Mouse (Mus musculus): Measurements from ENCODE around the gene Ppp1r12b. TPM values are rescaled to one million over a fixed set of nuclear protein-coding genes. Genes with fewer than 3 reads are reported as not detected.

The Ppp1r12b gene
- polyA plus RNA-seq, 1 experiment from 2014 or later: 7.6 TPM

DNA sequence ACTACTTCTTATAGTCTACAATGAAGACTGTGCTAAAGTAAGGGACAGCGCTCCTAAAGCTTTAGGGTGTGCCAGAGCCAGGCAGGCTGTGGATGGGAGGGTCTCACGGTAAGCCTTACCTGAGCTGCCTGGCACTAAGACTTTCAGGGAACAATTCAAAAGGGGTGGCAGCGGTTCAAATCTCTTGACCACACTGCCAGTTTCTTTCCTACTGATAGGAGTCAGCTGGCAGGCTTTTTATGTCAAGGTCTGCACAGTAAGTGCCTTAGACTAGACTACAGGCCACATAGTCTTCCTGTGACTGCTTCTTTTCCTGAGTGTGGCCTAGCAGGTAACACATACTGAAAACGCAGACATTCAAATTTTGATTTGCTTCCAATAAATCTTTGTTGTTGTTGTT lies 192.5 kb downstream of the Ppp1r12b start:
- Histone ChIP-seq H3K4me3 (ENCODE audit: low read length) (no peak overlapping the region), H3K9ac (ENCODE audit: low read depth, low read length) (no peak overlapping the region), H3K36me3 (ENCODE audit: control insufficient read depth, insufficient read depth, low read length) (peaks cover 7% of the 10 kb centered on the region; the same call in 1 of the 2 replicates), H3K4me2 (replicated peaks; ENCODE audit: low read depth, low read length) (no peak overlapping the region), H3K27me3 (ENCODE audit: control insufficient read depth, insufficient read depth, low read length) (no peaks in the 10 kb centered on the region), H3K9me3 (ENCODE audit: control insufficient read depth, low read length) (no peaks in the 10 kb centered on the region), H3K27ac (ENCODE audit: low read depth, low read length) (no peak overlapping the region; the same call in 1 of the 2 replicates), H3K4me1 (ENCODE audit: control insufficient read depth, insufficient read depth, low read length) (peaks cover 35% of the 10 kb centered on the region)
- 92% methylated on average over 4 of the region's 4 CpGs for WGBS
- no peak for ATAC-seq (ENCODE audit: low FRiP score, low TSS enrichment)

DNA sequence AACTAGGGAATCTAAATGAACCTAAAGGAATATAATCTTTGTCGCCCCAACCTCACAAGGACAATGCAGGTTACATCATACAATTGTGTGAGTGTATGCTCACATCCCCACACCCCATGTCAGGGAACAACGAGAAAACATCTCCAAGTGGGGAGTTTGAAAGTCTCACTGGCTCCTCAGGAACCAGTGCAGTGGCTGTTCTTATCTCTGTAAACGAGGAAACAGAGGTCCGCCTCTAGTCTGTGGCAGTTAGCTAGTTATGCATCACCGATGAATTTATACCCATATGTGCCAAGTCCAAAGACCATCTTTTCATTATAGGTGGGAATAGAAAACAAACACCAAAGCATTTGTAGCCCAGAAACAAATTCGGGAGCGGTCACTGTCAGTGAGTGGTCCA lies 194.2 kb downstream of the Ppp1r12b start:
- Histone ChIP-seq H3K4me3 (ENCODE audit: low read length) (no peak overlapping the region), H3K4me2 (replicated peaks; ENCODE audit: low read depth, low read length) (no peak overlapping the region), H3K9me3 (ENCODE audit: control insufficient read depth, low read length) (no peaks in the 10 kb centered on the region), H3K4me1 (ENCODE audit: control insufficient read depth, insufficient read depth, low read length) (peaks cover 37% of the 10 kb centered on the region), H3K36me3 (ENCODE audit: control insufficient read depth, insufficient read depth, low read length) (peaks cover 7% of the 10 kb centered on the region; the same call in 1 of the 2 replicates), H3K27ac (ENCODE audit: low read depth, low read length) (no peak overlapping the region), H3K9ac (ENCODE audit: low read depth, low read length) (no peak overlapping the region), H3K27me3 (ENCODE audit: control insufficient read depth, insufficient read depth, low read length) (no peaks in the 10 kb centered on the region)
- WGBS: 90% methylated on average over 7 of the region's 7 CpGs
- ATAC-seq (ENCODE audit: low FRiP score, low TSS enrichment): no peak

DNA sequence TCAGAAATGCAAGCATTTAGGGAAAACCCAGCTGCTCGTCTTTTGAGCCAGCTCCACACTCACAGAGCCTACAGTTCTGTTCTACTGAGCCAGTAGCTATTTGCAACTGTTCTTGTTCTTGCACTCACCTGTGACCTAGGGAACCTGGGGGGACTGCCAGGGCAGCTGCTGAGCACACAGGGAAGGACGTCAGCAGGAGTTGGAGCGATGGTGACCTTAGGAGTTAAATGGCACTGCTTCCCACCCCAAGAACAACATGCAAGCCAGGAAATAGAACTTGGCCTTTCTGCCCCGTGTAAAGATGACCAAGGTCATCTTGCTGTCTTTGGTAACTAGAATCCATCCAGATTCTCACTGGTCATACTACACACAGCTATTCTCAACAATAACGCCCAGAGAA lies 195.1 kb downstream of the Ppp1r12b start:
- Histone ChIP-seq H3K4me1 (ENCODE audit: control insufficient read depth, insufficient read depth, low read length) (peaks cover 42% of the 10 kb centered on the region), H3K4me2 (replicated peaks; ENCODE audit: low read depth, low read length) (no peak overlapping the region), H3K9me3 (ENCODE audit: control insufficient read depth, low read length) (no peaks in the 10 kb centered on the region), H3K4me3 (ENCODE audit: low read length) (no peak overlapping the region), H3K27ac (ENCODE audit: low read depth, low read length) (no peak overlapping the region), H3K9ac (ENCODE audit: low read depth, low read length) (no peak overlapping the region), H3K27me3 (ENCODE audit: control insufficient read depth, insufficient read depth, low read length) (no peaks in the 10 kb centered on the region), H3K36me3 (ENCODE audit: control insufficient read depth, insufficient read depth, low read length) (peaks cover 7% of the 10 kb centered on the region; the same call in 1 of the 2 replicates)
- ATAC-seq (ENCODE audit: low FRiP score, low TSS enrichment): no peak
- 41% methylated on average over 5 of the region's 5 CpGs for WGBS

DNA sequence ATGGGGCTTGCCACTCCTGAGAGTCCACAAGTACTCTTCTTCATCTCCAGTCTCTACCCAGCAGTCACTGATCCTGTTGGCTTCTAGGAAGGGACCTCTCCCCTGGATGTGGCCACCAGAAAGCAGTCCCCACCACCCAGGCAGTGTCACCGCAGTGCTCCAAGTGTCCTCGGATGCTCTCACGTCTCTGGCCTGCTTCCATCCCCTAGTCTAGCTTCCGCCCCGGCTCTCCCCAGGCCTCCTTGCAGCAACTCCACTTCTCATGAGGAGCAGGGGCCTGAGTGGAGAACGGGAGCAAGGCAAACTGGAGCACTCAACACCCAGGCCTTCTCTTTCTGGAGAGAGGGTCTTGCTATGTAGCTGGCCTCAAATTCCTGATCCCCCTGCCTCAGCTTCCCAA lies 196.6 kb downstream of the Ppp1r12b start:
- Histone ChIP-seq H3K9ac (ENCODE audit: low read depth, low read length) (no peak overlapping the region), H3K36me3 (ENCODE audit: control insufficient read depth, insufficient read depth, low read length) (peaks cover 7% of the 10 kb centered on the region; the same call in 1 of the 2 replicates), H3K27me3 (ENCODE audit: control insufficient read depth, insufficient read depth, low read length) (no peaks in the 10 kb centered on the region), H3K4me2 (replicated peaks; ENCODE audit: low read depth, low read length) (no peak overlapping the region), H3K9me3 (ENCODE audit: control insufficient read depth, low read length) (no peaks in the 10 kb centered on the region), H3K27ac (ENCODE audit: low read depth, low read length) (no peak overlapping the region), H3K4me1 (ENCODE audit: control insufficient read depth, insufficient read depth, low read length) (peaks cover 42% of the 10 kb centered on the region), H3K4me3 (ENCODE audit: low read length) (no peak overlapping the region)
- 89% methylated on average over 6 of the region's 6 CpGs for WGBS
- ATAC-seq (ENCODE audit: low FRiP score, low TSS enrichment): no peak

DNA sequence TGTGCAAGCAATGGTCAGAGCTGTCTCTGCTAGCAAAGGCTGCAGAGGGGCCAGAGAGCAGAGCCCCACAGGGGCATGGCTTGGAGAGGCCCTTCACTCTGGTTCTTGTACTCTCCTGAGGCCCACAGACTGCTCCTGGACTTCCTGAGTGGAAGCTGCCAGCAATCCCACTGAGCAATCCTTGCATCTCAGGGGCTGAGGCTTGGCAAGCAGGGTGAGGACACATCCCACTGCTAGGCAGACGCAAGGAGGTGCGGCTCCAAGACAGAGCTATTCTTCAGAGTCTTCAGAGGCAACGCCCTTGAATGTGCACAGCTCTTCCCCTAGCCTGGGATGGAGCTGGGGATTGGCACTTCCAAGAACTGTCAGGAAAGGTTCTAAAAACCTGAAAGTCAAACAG lies 198.5 kb downstream of the Ppp1r12b start:
- no peak for ATAC-seq (ENCODE audit: low FRiP score, low TSS enrichment)
- Histone ChIP-seq H3K4me2 (replicated peaks; ENCODE audit: low read depth, low read length) (no peak overlapping the region), H3K9ac (ENCODE audit: low read depth, low read length) (no peak overlapping the region), H3K27ac (ENCODE audit: low read depth, low read length) (no peak overlapping the region), H3K27me3 (ENCODE audit: control insufficient read depth, insufficient read depth, low read length) (no peaks in the 10 kb centered on the region), H3K36me3 (ENCODE audit: control insufficient read depth, insufficient read depth, low read length) (peaks cover 7% of the 10 kb centered on the region; the same call in 1 of the 2 replicates), H3K4me1 (ENCODE audit: control insufficient read depth, insufficient read depth, low read length) (peaks cover 47% of the 10 kb centered on the region), H3K9me3 (ENCODE audit: control insufficient read depth, low read length) (no peaks in the 10 kb centered on the region), H3K4me3 (ENCODE audit: low read length) (no peak overlapping the region)
- 78% methylated on average over 3 of the region's 3 CpGs for WGBS

DNA sequence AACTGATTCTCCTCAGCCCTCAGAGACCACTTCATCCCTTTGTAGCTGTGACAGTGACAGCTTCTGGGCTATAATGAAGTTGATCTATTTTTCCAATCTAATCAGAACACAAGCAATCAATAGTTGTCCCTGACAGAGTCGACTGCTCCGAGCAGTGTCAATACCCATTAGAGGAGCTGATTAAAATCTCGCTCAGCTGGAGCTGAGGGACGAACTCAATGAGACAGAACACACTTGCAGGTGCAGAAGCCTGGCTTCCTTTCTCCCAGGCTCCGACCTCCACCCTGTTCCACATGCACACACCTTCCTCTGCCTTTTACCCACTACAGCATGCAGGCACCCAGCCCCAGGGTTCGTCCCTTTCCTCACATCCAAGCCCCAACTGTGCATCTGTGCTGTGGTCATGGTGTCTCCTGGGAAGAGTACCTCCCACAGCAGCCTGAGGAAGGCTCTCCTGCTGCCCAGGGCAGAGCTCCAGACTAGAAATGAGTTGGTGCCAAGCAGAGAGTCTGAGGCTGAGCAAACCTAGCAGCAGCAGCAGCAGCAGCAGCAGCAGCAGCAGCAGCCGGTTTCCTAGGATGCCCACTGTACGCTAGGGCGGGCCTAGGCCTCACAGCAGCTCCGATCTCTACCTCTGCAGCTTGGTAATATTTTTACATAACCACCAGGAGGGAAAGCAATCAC lies 199.4 kb downstream of the Ppp1r12b start:
- Histone ChIP-seq H3K36me3 (ENCODE audit: control insufficient read depth, insufficient read depth, low read length) (peaks cover 7% of the 10 kb centered on the region; the same call in 1 of the 2 replicates), H3K9me3 (ENCODE audit: control insufficient read depth, low read length) (no peaks in the 10 kb centered on the region), H3K4me3 (ENCODE audit: low read length) (no peak overlapping the region), H3K27ac (ENCODE audit: low read depth, low read length) (peak overlapping the region; percentile 49; the same call in 1 of the 2 replicates), H3K9ac (ENCODE audit: low read depth, low read length) (no peak overlapping the region), H3K4me2 (replicated peaks; ENCODE audit: low read depth, low read length) (no peak overlapping the region), H3K27me3 (ENCODE audit: control insufficient read depth, insufficient read depth, low read length) (no peaks in the 10 kb centered on the region), H3K4me1 (ENCODE audit: control insufficient read depth, insufficient read depth, low read length) (peaks cover 50% of the 10 kb centered on the region)
- ATAC-seq (ENCODE audit: low FRiP score, low TSS enrichment): peak; percentile 24; the same call in 1 of the 2 replicates
- WGBS: 41% methylated on average over 10 of the region's 10 CpGs

DNA sequence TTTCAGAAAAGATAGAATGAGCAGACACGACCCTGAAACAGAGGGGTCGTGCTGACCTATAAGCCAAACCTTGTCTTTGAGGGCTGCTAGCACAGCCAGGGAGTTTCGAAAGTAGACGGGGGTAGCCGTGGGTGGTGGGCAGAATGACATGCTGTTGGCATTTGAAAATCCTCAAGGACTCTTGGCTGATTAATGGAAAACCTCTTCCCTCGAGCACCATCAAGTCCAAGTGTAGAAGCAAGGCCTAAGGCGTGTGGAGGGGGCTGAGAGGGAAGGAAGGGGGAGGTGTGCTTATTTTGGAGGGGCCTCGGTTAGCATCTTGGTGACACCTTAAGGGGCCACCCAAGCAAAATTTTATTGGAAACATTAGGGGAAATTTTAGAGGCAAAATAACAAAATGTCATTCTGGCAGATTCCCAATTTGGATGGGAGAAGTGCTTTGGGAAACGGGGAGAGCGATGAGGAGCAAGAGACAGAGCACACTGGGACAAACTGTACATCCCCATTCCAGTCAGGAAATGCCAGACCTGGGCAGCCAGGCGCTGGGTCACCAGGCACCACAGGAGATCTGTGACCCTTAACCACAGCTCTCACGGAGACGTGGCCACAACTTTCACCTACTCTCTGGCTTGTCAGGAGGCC lies 200.1 kb downstream of the Ppp1r12b start:
- no peak overlapping the region for H3K4me2 ChIP-seq (replicated peaks; ENCODE audit: low read depth, low read length)
- H3K9ac ChIP-seq (ENCODE audit: low read depth, low read length): no peak overlapping the region
- H3K4me1 ChIP-seq (ENCODE audit: control insufficient read depth, insufficient read depth, low read length): peaks cover 50% of the 10 kb centered on the region
- WGBS: 26% methylated on average over 13 of the region's 13 CpGs
- ATAC-seq (ENCODE audit: low FRiP score, low TSS enrichment): 0 out of 2 replicates have a peak, but pooled peaks have one; percentile 44
- peaks cover 7% of the 10 kb centered on the region; the same call in 1 of the 2 replicates for H3K36me3 ChIP-seq (ENCODE audit: control insufficient read depth, insufficient read depth, low read length)
- no peak overlapping the region for H3K4me3 ChIP-seq (ENCODE audit: low read length)
- no peaks in the 10 kb centered on the region for H3K27me3 ChIP-seq (ENCODE audit: control insufficient read depth, insufficient read depth, low read length)
- H3K9me3 ChIP-seq (ENCODE audit: control insufficient read depth, low read length): no peaks in the 10 kb centered on the region
- peak overlapping the region; percentile 53; the same call in 1 of the 2 replicates for H3K27ac ChIP-seq (ENCODE audit: low read depth, low read length)

DNA sequence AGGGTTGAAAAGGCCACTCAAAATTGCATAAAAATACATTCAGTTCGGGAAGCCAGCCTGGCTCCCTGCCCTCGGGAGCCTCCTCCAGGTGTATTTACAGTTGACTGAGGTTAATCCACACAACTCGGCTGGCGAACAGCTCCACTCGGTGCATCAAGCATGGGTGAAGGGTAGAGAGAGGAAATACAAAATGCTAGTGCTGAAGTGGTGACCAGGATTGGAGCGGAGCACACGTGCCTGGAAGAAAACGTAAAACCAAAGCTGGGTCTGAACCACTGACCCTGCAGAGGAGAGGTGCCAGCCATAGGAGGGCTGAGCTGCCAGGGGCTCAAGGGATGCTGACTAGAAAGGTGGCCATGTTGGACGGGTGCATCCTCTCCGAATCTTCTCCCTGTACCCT lies 200.9 kb downstream of the Ppp1r12b start:
- ATAC-seq (ENCODE audit: low FRiP score, low TSS enrichment): no peak
- Histone ChIP-seq H3K4me1 (ENCODE audit: control insufficient read depth, insufficient read depth, low read length) (peaks cover 44% of the 10 kb centered on the region), H3K4me2 (replicated peaks; ENCODE audit: low read depth, low read length) (no peak overlapping the region), H3K36me3 (ENCODE audit: control insufficient read depth, insufficient read depth, low read length) (peaks cover 3% of the 10 kb centered on the region; the same call in 1 of the 2 replicates), H3K9ac (ENCODE audit: low read depth, low read length) (no peak overlapping the region), H3K4me3 (ENCODE audit: low read length) (no peak overlapping the region), H3K27me3 (ENCODE audit: control insufficient read depth, insufficient read depth, low read length) (no peaks in the 10 kb centered on the region), H3K9me3 (ENCODE audit: control insufficient read depth, low read length) (no peaks in the 10 kb centered on the region), H3K27ac (ENCODE audit: low read depth, low read length) (peak overlapping the region; percentile 15; the same call in 1 of the 2 replicates)
- WGBS: 53% methylated on average over 10 of the region's 10 CpGs
